Mouse (Mus musculus) E14TG2a.4 (cell line): ENCODE measurements at regions not wholly inside any gene's neighbourhood (a gene's known extent, or its start where the extent isn't known, plus 50 kb on each side); places are given as distances from the start of the nearest gene placed in this dataset.

ENCODE experiments used
- CTCF ChIP-seq: conservative IDR thresholded peaks from 2 replicates; pipeline ENCODE4 v1.5.1; 2014; ENCODE audit warnings: low read length
- NANOG ChIP-seq: IDR thresholded peaks from 2 replicates; pipeline ENCODE4 v1.6.1; 2014; ENCODE audit warnings: borderline replicate concordance, low read length, mixed read lengths
- POU5F1 ChIP-seq: IDR thresholded peaks from 2 replicates; pipeline ENCODE4 v1.6.1; 2014; ENCODE audit warnings: low read length, borderline replicate concordance

- TF ChIP-seq CTCF (no peak), POU5F1 (no peak), NANOG (no peak)
These were observed 107.2 kb upstream of the Stc2 start for GRCm38 (mm10) chr11:31477104-31477503.
